Mouse (Mus musculus) erythroblast, adult 5-6 weeks (primary cell): ENCODE results near the gene Ralgapa1. TPM values are rescaled to one million over a fixed set of nuclear protein-coding genes. Genes with fewer than 3 reads are reported as not detected.
"Not testable (repeated sequence)": the region's sequence is repeated elsewhere in the genome, so short reads cannot be mapped to it uniquely, and the experiment has no call there.

ENCODE experiments used
- ATAC-seq: replicated peaks from 2 replicates; pipeline ENCODE4 v1.8.0; 2016; ENCODE audit warnings: moderate number of reproducible peaks, mild to moderate bottlenecking, moderate TSS enrichment, inconsistent platforms; ENCODE audit not compliant: poor library complexity, low FRiP score, severe bottlenecking
- total RNA-seq, 2 experiments: library from RNA; stranded (forward) in 1 of 2; stranded (reverse) in 1 of 2; fragments of 150-400 nt in 1 of 2; fragments of 200-764, 138-1000 nt in 1 of 2; gene quantifications; 2 replicates each; pipeline versions ENCODE4 v1.2.3 to v1.2.4; 2015 to 2017; ENCODE audit warnings: low replicate concordance in 2 of 2

Gene Ralgapa1
- total RNA-seq, 2 experiments from 2014 or later = 9.6 to 25.2 TPM

GRCm38 (mm10) chr12:55805035-55805434, 15.9 kb downstream of the Ralgapa1 start:
- no peak for ATAC-seq

- ATAC-seq = no peak
Observed at GRCm38 (mm10) chr12:55801131-55801530, 19.8 kb downstream of the Ralgapa1 start.

- no peak for ATAC-seq
Observed at GRCm38 (mm10) chr12:55800144-55800543, 20.8 kb downstream of the Ralgapa1 start.

GRCm38 (mm10) chr12:55798745-55799144, 22.2 kb downstream of the Ralgapa1 start:
- no peak for ATAC-seq

GRCm38 (mm10) chr12:55797103-55797502, 23.9 kb downstream of the Ralgapa1 start:
- ATAC-seq = no peak

GRCm38 (mm10) chr12:55794485-55794884, 26.5 kb downstream of the Ralgapa1 start:
- not testable (repeated sequence) for ATAC-seq

GRCm38 (mm10) chr12:55785252-55785651, 35.7 kb downstream of the Ralgapa1 start:
- no peak for ATAC-seq

GRCm38 (mm10) chr12:55782662-55783061, 38.3 kb downstream of the Ralgapa1 start:
- no peak for ATAC-seq

- ATAC-seq = no peak
Observed at GRCm38 (mm10) chr12:55778301-55778700, 42.7 kb downstream of the Ralgapa1 start.

- ATAC-seq = no peak
Observed at GRCm38 (mm10) chr12:55777356-55777755, 43.6 kb downstream of the Ralgapa1 start.

- no peak for ATAC-seq
Observed at GRCm38 (mm10) chr12:55774316-55774715, 46.7 kb downstream of the Ralgapa1 start.

GRCm38 (mm10) chr12:55720319-55720718, 100.6 kb downstream of the Ralgapa1 start:
- no peak for ATAC-seq

- ATAC-seq = no peak
Observed at GRCm38 (mm10) chr12:55705881-55706280, 115.1 kb downstream of the Ralgapa1 start.

GRCm38 (mm10) chr12:55666699-55667098, 154.3 kb downstream of the Ralgapa1 start:
- ATAC-seq = no peak

GRCm38 (mm10) chr12:55663194-55663593, 157.8 kb downstream of the Ralgapa1 start:
- ATAC-seq = not testable (repeated sequence)

GRCm38 (mm10) chr12:55648011-55648525, 172.9 kb downstream of the Ralgapa1 start:
- no peak for ATAC-seq

- no peak for ATAC-seq
Observed at GRCm38 (mm10) chr12:55626711-55627110, 194.3 kb downstream of the Ralgapa1 start.

- ATAC-seq = no peak
Observed at GRCm38 (mm10) chr12:55623254-55623653, 197.7 kb downstream of the Ralgapa1 start.

GRCm38 (mm10) chr12:55622615-55623245, 198.2 kb downstream of the Ralgapa1 start:
- ATAC-seq = no peak

GRCm38 (mm10) chr12:55620321-55620720, 200.6 kb downstream of the Ralgapa1 start:
- ATAC-seq = no peak

- ATAC-seq = no peak
Observed at GRCm38 (mm10) chr12:55610812-55611211, 210.2 kb downstream of the Ralgapa1 start.

GRCm38 (mm10) chr12:55607902-55608301, 213.1 kb downstream of the Ralgapa1 start:
- ATAC-seq = no peak
